Mouse (Mus musculus): ENCODE data around the gene Tas2r144.
A peak's percentile ranks its signal among the peaks of the same experiment; 100 is the strongest.

Tas2r144 gene

DNA sequence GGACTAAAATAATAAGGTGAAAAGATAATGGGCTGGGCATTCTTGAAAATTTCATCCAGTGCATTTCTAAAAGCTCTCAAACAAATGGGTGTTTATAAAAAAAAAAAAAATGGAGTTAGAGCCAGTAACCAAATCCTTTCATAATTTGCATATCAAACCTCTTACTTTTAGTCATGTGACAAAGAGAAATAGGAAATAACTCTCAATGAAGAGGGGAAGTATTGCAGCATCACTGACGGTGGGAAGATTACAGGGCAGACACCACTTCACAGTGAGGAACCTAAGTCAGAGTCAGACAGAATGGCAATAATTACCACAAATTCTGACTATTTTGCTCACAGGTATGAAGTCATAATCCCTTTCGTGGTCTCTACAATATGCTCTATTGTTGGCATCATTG is at the start of gene Tas2r144:
Gene Tas2r144, plus strand, starts transcription at position 301 of the 400 bp plus-strand sequence.
- DNase-seq, result no peak

DNA sequence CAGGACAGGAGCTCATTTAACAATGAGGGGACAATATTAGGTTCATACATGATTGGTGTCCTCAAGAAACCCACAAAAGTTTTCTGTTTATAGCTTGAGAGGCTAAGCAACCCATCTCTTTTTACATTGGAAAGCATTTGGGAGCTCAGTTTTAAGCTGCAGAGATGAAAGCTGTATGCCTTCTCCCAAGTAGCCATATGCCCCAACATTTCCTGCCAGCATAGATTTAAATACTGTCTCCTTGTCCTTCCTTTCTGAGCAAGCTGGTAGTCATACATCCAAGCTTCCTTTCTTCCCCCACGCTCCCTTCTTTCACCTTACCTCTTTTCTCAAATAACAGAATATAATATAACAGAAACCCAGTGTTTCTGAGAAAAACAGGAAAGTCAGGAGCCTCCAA is 32.7 kb upstream of the Tas2r144 start:
- no peak for DNase-seq

DNA sequence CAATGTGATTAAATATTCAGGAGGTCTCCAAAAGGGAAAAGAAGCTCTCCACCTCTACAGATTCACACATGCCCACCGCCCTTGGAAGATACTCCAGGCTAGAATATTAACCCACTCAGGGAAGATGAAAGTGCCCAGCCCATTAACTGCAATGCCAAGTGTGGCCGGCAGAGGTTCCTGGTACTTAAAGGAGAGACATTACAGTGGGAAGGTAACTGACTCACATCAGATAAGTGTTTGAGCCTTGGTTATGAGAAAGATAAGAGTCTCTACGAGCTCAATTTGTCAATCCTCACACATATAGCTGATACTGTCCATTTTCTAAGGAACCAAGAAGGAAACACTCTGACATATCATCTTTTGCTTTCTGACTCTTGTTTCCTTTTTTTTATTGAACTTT is 28.9 kb upstream of the Tas2r144 start:
- DNase-seq, result no peak

GRCm38 (mm10) chr6:42197710-42198109 is 17.4 kb upstream of the Tas2r144 start:
- no peak for DNase-seq

- no peak for DNase-seq
These were observed 15.6 kb upstream of the Tas2r144 start for GRCm38 (mm10) chr6:42199498-42199897.

- no peak for DNase-seq
These were observed 7.2 kb downstream of the Tas2r144 start for GRCm38 (mm10) chr6:42222286-42222685.

- DNase-seq, result no peak
These were observed 9.9 kb downstream of the Tas2r144 start for GRCm38 (mm10) chr6:42225046-42225445.

DNA sequence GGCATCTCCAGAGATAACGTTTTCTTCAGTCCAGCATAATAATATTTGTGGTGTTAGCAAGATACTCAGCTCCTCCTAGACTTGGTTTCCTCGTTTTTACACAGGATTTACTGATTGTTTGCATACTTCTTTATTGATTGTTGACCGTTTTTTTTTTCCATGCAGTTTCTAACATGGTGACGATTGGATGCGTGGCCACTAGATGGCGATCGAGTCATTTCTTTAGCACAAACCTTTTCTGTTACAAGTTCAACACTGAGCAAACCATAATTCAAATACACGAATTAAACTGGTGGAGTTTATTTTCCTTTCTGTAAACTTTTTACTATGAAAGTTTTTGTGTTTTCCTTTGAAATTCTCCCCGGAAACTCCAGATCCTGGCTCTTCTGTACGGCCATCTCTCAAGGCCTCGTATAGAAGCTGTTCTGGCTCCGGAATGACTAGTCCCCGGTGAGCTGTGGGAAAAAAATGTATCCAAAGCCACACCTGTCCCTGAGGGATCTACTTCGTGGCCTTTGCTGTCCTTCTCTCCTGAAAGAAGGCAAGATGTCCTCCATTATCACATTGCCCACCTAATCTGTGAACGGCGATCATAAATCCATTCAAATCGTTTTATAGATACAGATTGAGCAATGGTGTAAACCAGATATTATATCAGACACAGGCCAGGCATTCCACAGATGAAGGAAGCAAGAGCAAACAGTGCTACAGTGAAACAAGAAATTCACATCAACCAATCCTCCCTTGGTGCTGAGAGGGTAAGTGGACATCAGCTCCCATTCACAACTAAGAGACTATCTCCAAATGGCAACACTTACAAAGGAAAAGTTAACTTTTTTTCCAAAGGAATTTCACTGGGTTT is 12.3 kb downstream of the Tas2r144 start:
- DNase-seq, result peak; percentile 80

- DNase-seq, result no peak
These were observed 14.5 kb downstream of the Tas2r144 start for GRCm38 (mm10) chr6:42229610-42230009.

- no peak for DNase-seq
These were observed 16.1 kb downstream of the Tas2r144 start for GRCm38 (mm10) chr6:42231191-42231590.

GRCm38 (mm10) chr6:42237276-42237805 is 22.2 kb downstream of the Tas2r144 start:
- DNase-seq, result no peak

GRCm38 (mm10) chr6:42241311-42242045 is 26.4 kb downstream of the Tas2r144 start:
- DNase-seq, result no peak

DNA sequence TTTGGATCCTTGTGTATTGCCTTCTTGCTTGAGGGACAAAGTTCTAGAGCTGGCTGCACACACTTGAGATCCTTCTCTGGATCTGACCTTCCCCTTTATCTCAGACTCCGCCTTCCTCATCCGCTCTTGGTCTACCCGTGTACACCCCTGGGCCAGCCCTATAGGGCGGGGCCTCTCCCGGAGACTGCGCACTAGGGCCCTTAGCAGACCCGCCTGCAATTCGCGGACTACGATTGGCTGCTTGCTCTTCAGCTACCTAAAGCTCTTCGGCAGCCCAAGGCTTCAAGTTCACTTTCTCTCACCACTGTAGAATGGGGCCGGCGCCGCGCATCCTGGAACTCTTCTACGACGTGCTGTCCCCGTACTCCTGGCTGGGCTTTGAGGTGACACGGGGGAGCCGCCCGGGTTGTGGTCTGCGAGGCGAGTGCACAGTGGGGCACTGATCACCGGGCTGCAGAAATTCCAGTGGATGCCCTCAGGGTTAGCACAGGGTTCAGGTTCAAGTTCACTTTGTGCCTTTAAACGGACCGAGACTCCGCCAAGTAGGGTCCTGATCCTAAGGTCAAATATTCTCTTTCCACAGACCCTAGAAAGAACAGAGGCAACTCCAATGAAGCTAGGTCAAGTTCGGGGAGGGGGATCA is 30.7 kb downstream of the Tas2r144 start, which contains the start of gene Gstk1:
Gene Gstk1, plus strand, starts transcription at position 225 of the 643 bp plus-strand sequence.
- peak; percentile 85 for DNase-seq

GRCm38 (mm10) chr6:42247173-42247572 is 32.0 kb downstream of the Tas2r144 start:
- peak; percentile 31 for DNase-seq

DNA sequence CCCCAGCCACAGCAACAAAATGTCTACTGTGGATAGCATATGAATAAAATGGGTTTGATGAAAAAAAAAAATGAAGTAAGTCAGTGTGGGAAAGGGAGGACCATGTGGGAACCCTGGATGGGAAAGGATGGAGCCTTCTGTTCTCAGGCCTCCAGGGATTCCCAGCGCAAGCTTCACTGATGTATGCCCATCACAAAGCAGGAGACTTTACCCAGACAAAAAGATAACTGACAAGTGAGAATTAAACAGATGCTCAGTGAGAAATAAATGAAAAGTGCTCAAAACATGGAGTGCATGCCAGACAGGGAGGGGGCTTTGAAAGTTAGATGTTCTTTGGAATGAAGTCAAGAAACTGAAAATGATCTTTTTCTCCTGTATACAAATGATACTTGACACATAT is 32.9 kb downstream of the Tas2r144 start:
- no peak for DNase-seq

DNA sequence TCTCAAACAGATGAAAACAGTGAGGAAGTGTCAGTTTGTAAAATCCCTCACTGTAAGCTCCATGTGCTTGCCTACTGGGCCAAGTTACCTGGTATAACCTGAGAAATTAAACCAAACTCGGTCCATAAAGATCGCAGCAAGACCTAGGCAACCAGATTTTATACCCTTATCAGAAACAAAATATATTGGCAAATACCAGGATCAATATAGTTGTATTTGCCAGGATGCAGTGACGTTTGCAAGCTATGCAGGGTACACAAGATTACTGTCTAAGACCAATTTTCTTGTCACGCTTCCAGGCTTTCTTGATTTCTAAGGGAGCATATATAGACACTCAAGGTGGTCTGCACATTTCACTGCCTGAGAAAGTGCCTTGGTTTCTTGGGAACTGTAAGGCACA is 36.7 kb downstream of the Tas2r144 start:
- no peak for DNase-seq

DNA sequence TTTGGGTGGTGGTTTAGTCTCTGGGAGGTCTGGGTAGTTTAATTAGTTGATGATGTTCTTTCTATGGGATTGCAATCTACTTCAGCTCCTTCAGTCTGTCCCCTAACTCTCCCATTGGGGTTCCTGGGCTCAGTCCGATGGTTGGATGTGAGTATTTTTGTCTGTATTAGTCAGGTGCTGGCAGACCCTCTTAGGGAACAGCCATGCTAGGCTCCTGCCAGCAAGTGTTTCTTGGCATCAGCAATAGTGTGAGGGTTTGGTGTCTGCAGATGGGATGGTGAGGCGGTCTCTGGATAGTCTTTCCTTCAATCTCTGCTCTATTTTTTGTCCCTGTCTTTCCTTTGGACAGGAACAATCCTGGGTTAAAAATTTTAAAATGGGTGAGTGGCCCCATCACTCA is 38.0 kb downstream of the Tas2r144 start:
- DNase-seq, result no peak

DNA sequence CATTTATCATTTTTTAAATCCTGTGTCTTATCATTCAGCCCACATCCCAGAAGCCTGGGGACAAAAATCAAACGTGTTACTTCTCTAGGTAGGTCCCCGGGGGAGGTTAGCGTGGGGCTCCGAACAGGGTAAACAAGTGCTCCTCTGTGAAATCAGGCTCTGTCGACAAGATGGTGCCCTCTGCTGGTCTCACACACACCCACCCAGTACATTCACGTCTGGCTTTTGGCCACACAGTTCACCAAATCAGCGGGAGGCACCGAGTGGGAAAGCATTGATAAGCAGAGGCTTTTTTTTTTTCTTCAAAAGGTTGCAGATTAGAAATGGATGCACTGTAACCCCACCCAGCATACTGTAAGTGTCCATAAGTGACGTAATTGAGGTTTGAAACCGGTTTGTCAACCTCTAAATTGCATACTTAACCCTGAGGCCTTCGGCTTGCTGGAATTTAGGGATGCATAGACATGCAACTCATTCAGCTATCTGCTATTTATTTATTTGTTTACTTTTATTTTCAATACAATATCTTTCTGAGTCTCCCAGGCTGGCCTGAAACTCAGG is 42.3 kb downstream of the Tas2r144 start:
- DNase-seq, result peak; percentile 80

GRCm38 (mm10) chr6:42260430-42260829 is 45.3 kb downstream of the Tas2r144 start:
- DNase-seq, result no peak

GRCm38 (mm10) chr6:42261524-42262170 is 46.5 kb downstream of the Tas2r144 start, which contains the start of gene Tmem139:
Gene Tmem139, plus strand, starts transcription at chr6:42261970.
- peak; percentile 63 for DNase-seq

DNA sequence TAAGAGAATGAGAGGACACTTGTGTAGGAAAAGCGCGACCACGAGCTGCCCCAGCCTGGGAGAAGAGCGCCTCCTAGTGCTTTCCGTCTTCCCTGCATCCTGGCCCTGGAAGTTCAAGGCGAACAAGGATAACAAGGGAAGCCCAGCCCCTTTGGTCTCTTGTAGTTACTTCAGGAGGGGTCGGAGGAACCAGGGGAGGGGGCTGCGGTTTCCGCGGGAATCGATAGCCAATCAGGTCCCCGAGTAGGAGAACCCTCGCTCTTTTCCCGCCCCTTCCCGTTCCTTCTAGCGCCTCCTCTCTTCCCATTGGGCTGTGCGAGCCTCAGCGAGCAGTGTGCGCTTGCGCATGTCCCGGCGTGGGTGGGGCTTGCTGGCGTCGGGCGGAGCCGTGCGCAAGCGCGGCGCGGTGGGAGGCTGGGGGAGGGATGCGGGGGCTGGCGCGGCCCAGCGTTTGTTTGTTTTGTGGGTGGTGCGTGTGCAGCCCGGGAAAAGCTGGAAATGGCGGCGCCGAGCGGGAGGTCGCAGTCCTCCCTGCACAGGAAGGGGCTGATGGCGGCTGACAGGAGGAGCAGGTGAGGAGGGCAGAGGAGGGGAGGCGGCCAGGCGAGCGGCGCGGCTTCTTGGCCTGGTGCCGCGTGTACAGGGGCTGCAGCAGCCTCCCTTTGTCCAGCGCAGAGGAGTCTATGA is 49.6 kb downstream of the Tas2r144 start, which contains the start of gene Casp2:
Gene Casp2, plus strand, starts transcription at position 360 of the 687 bp plus-strand sequence.
- peak; percentile 99 for DNase-seq
